Mouse (Mus musculus) layer of hippocampus, postnatal 25 days (tissue): ENCODE measurements around the gene C330021F23Rik. TPM values are rescaled to one million over a fixed set of nuclear protein-coding genes. Genes with fewer than 3 reads are reported as not detected.
A peak's percentile ranks its signal among the peaks of the same experiment; 100 is the strongest.

Experiments used
- DNase-seq, 2 experiments: peaks; one replicate each; pipeline ENCODE4 v3.0.0; 2022; ENCODE audit warnings: mixed read lengths in 2 of 2, low spot score in 1 of 2; ENCODE audit errors: extremely low spot score in 1 of 2
- total RNA-seq, 2 experiments: library from RNA; stranded (reverse); gene quantifications; 2 replicates each; pipeline ENCODE4 v1.2.3; 2021

The C330021F23Rik gene
- total RNA-seq, 2 experiments from 2014 or later = not detected

- DNase-seq = peak; percentile 56 to 59
Measured at GRCm38 (mm10) chr8:3587391-3588257, 19.8 kb downstream of the C330021F23Rik start.

DNA sequence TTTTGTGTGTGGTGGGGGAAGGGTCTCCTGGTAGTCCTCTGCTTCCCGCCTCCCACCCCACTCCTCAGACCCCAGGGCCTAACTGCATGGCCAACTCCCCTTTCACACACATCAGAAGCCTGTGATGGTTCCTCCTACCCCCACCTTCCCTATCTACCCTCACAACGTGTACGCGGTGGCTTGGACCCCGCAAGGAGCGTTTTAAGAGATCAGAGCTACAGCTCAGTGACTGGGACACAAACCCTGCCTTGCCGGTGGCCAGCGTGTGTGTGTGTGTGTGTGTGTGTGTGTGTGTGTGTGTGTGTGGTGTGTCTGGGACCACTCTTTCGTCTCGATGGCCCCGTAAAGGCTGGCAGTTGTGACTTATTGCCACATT lies 20.5 kb downstream of the C330021F23Rik start:
- DNase-seq = no peak

- no peak for DNase-seq
Measured at GRCm38 (mm10) chr8:3593470-3593869, 25.7 kb downstream of the C330021F23Rik start.

GRCm38 (mm10) chr8:3594466-3594865 lies 26.7 kb downstream of the C330021F23Rik start:
- DNase-seq = no peak

GRCm38 (mm10) chr8:3598054-3598453 lies 30.3 kb downstream of the C330021F23Rik start:
- DNase-seq = no peak

DNA sequence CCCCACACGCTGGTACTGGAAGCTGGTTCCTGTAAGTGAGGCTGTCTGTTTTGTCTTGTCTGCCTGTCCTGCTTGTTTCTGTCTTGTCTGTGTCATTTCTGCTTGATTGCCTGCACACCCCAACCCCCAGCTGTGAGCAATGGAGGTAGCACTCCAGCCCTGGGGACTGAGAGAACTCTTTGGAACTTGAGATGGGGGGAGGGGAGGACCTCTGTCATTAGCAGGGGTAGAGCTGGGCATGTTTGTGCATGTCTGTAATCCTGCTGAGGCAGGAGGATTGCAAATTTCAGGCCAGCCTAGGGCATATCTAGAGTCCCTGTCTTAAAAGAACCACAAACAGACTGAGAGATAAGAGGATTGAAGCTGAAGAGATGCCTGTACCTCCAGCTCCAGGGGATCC lies 31.4 kb downstream of the C330021F23Rik start:
- DNase-seq = no peak

- DNase-seq = no peak
Measured at GRCm38 (mm10) chr8:3600401-3600800, 32.6 kb downstream of the C330021F23Rik start.

DNA sequence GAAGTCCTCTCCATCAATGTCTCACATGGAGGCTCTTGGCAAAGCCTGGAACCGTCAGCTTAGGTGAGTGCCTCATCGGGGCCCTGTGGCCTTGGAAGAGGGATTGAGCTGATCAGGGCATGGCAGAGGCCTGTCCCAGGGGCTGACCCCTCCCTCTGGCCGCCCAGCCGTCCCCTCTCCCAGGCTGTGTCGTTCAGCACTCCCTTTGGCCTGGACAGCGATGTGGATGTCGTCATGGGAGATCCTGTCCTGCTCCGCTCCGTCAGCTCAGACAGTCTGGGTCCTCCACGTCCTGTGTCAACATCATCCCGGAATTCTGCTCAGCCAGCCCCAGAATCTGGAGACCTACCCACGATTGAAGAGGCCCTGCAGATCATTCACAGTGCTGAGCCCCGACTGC lies 35.6 kb downstream of the C330021F23Rik start:
- no peak for DNase-seq

DNA sequence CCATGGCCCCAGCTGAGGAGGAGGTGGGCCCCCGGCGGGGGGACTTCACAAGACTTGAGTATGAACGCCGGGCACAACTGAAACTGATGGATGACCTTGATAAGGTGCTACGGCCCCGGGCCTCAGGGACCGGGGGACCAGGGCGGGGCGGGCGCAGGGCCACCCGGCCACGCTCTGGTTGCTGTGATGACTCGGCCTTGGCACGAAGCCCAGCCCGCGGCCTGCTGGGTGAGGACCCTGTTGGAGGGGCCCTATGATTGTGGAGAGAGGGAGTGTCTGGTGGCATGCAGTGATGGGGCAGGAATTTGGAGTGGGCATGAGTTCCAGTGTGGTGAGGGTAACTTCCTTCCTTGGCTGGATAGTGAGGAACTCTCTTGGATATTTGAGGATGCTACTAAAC lies 38.8 kb downstream of the C330021F23Rik start:
- DNase-seq = no peak

DNA sequence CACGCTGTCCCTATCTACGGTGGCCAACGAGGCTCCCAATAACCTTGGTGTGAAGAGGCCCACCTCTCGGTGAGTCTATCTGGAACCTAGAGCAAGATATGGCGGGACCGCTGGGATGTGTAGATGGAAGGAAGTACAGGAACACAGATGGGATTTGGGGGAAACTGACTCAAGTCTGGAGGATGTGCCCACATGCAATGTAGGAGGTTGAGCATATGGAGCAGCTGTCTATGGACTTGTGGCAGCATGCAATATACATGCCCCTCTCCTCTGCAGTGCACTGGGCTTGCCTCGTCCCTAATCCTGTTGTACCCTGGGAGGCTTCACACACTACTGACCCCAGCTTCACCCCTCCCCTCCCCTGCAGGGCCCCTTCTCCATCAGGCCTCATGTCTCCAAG lies 40.0 kb downstream of the C330021F23Rik start:
- DNase-seq = no peak

DNA sequence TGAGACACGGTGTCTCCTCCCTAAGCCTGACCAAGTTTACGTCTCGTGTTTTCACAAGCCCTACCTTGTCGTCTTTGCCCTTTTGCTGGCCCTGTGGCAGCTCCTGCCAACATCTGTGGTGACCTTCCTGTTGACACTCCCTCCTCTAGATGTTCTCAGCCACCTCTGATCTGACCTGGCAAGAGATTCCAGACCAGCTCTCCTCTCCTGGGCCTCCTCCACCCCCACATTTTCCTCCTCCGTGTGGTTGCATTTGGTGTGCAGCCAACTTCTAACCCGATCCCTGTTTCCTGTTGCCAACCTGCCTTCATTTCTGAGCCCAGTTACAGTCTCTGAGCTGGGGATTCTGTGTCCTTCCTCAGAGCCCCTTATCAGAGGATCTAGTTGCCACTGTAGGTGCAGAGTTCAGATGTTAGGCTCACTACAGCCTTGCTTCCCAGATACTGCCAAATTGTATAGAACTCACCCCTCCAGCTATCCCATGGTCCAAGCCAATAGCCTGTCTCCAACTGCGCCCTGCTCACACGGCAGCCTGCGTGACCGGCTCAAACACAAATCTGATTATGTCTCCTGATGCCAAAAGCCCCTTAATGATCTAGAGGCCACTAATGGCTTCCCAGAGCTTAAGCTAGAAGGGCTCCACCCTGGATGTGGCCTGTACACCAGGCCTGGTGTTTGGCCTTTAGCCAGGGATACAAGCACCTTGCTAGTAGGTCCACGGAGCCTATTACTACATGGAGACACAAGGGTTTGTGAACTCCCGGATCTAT lies 41.4 kb downstream of the C330021F23Rik start:
- DNase-seq = no peak

DNA sequence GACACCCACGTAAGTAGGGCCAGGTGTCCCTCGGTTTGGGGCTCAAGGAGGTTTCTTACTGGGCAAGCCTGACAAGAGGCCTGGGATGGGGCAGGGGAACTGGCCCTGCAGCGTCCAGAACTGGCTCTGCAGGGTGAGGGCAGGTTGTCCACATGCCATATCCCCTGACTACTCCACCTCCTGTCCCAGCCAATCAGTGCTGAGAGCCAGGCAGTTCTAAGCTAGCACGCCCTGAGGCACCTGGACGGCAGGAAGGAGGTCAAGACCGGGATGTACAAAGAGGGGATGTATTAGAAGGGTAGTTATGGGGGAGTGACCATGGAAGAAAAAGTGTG lies 42.0 kb downstream of the C330021F23Rik start:
- no peak for DNase-seq

DNA sequence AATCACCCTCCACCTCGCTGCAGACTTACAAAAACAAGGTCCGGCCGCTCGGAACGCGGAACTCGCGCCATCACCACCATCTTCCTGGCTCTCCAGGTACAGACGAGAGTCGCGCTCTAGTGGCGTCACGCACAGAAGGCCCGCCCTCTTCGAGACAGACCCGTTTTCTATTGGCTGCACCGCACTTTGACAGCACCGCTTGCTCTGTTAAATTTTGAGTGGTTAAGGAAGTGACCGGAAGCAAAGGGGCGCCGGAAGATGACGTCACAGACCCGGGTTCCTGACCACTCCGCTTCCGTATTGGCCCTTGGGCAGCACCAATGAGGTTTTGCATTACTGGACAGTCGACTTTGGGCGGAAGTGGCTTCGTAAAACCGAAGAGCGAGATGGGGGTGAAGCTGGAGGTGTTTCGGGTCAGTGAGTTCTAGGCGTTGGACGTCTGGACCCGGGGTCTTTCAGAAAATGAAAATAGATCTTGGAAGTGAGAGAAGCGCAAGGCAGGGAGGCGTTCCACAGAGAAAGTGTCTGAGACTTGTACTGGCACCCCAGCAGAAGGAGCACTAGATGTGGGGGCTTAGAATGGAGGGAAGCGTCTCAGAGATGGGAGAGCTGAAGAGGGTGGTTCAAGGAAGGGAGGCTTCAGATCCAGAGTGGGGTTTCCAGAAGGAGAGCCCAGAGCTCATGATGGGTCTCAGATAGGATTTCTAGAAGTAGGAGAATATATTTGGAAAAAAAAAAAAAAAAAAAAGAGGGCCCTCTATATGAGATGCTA lies 53.6 kb downstream of the C330021F23Rik start, which contains the start of the genes Xab2 and Pet100:
TSS of gene Xab2 (minus strand) at position 118 of the 772 bp plus-strand sequence.
TSS of gene Pet100 (plus strand) at position 350 of the 772 bp plus-strand sequence.
- peak; percentile 96 to 97 for DNase-seq

- DNase-seq = no peak
Measured at GRCm38 (mm10) chr8:3622119-3622518, 54.3 kb downstream of the C330021F23Rik start.

GRCm38 (mm10) chr8:3625445-3625844 lies 57.7 kb downstream of the C330021F23Rik start, which contains the start of gene Pcp2:
Gene Pcp2 (minus strand): TSS chr8:3625545.
- no peak for DNase-seq

DNA sequence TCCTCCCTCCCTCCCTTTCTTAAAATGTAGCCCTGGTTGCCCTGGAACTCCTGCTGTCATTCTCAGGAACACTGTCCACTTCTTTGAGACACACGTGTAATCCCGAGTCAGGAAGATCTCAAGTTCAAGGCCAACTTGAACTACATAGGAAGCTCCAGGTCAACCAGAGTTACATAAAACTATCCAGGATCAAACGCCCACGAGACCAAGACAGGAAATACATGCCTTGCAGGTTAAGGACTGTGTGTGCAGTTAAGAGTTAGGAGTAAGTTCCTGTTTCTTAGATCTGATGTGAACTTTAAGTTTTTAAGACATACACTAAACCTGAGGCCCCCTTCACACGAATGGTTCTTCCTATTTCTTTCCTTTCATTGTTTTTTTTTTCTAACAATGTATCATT lies 59.2 kb downstream of the C330021F23Rik start:
- DNase-seq = no peak

- no peak for DNase-seq
Measured at GRCm38 (mm10) chr8:3628014-3628413, 60.2 kb downstream of the C330021F23Rik start.

DNA sequence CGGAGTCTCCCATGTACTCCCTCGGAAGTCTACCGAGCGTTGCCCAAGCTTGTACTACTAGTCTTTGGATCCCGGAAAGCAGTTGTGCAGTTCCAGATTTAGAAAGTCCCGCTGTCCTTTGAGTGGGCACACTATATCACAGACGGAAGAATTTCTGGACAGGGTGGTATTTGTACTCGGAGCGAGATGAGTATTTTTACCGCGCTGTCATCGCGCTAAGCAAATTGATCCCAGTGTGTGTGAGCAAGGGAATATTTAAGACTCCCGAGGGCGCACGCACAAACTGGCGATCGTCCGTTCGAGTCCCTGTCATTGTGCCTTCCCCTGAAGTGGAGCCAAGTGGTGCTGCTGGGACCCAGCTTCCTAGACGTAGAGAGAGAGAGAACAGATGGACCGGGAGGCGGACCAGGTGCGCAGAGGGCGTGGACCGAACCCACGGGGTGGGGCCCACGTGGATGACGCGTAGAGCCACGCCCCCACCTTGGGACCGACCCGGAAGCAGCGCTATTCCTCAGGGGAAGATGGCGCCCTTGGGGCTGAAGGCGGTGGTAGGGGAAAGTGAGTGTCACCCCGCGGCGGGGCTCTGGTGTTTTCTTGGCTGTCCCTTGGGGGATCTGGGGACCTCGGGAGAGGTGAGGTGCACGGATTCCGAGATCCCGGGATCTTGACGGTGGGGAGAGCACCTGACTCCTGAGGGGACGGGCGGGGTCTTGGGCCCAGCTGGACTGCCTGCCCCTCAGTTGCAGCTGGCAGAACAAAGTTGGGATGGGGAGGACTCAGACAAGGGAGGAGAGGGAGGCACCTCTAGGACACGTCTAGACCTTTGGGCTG lies 63.1 kb downstream of the C330021F23Rik start, which contains the start of gene Stxbp2:
TSS of gene Stxbp2 (plus strand) at position 309 of the 831 bp plus-strand sequence.
- DNase-seq = peak; percentile 56 to 58

DNA sequence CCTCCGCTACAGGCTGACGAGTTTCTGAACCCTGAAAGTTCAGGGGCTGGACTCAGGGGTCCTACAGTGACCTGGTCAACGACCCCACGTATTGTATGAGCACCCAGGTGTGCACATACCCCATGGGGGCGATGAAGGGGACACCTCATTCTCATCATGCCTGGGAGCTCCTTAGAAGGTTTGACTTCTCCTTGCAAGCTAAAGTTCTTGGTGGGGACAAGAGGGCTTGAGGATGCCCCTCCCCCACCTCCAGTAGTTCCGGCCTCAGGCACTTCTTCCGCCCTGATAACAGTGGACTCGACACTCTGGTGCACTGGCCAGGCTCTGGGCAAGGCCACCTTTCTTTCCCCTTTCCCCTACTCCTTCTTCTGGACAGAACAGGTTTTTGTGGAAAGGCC lies 63.7 kb downstream of the C330021F23Rik start:
- no peak for DNase-seq
